Mouse (Mus musculus) E14TG2a.4 (cell line): Measurements from ENCODE around the gene Vwa3a.

Experiments
- CTCF ChIP-seq: conservative IDR thresholded peaks from 2 replicates; pipeline ENCODE4 v1.5.1; 2014; ENCODE audit warnings: low read length
- NANOG ChIP-seq: IDR thresholded peaks from 2 replicates; pipeline ENCODE4 v1.6.1; 2014; ENCODE audit warnings: borderline replicate concordance, low read length, mixed read lengths
- POU5F1 ChIP-seq: IDR thresholded peaks from 2 replicates; pipeline ENCODE4 v1.6.1; 2014; ENCODE audit warnings: low read length, borderline replicate concordance

- TF ChIP-seq CTCF (no peak), NANOG (no peak), POU5F1 (no peak)
These were observed 512 bp downstream of the Vwa3a start for GRCm38 (mm10) chr7:120739558-120740101.
